Mouse (Mus musculus): ENCODE data around the gene Gm11549.

- no peak for TF ChIP-seq POLR2A (IDR thresholded peaks at IDR 0.05; ENCODE audit: insufficient read depth, low read depth, low read length)
- TF ChIP-seq CTCF (IDR thresholded peaks at IDR 0.05; ENCODE audit: insufficient read depth, low read depth, low read length), result no peak
Observed at GRCm38 (mm10) chr3:36481776-36482193, 39.8 kb downstream of the Gm11549 start.
